Mouse (Mus musculus) mature B cell (primary cell): ENCODE results near the gene Bpifc.

Source experiments
- in situ Hi-C: fragments of 300-500 bp; cut with MboI; formaldehyde crosslinking; loops from 2 replicates; pipeline ENCODE4 v1.14.3; 2019

Gene Bpifc

DNA sequence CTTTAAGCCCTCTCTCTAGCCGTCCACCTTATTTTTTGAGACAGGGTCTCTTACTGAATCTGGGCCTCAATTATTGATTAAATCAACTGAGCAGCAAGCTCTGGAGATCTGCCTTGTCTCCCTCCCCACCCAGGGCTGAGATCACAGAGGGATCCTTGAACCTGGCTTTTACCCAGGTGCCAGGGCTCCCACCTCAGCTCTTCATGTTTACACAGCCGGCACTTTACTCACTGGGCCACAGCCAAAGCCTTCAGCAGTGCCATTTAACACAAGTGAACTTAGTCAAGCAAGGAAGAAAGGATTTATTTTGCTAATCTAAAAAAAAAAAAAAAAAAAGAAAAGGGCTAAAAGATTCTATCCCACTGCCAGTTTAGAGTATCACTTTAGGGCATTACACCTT, 57.3 kb downstream of the Bpifc start:
- in situ Hi-C loops = loop anchor here (25.0 kb wide), 1 partner anchor 508 kb away; no protein-coding TSS in a partner anchor

GRCm38 (mm10) chr10:85953401-85953800, 58.3 kb downstream of the Bpifc start:
- in situ Hi-C loops = loop anchor here (25.0 kb wide), 1 partner anchor 509 kb away; no protein-coding TSS in a partner anchor

- in situ Hi-C loops = loop anchor here (25.0 kb wide), 1 partner anchor 510 kb away; no protein-coding TSS in a partner anchor
Measured at GRCm38 (mm10) chr10:85951765-85952443, 59.8 kb downstream of the Bpifc start.

DNA sequence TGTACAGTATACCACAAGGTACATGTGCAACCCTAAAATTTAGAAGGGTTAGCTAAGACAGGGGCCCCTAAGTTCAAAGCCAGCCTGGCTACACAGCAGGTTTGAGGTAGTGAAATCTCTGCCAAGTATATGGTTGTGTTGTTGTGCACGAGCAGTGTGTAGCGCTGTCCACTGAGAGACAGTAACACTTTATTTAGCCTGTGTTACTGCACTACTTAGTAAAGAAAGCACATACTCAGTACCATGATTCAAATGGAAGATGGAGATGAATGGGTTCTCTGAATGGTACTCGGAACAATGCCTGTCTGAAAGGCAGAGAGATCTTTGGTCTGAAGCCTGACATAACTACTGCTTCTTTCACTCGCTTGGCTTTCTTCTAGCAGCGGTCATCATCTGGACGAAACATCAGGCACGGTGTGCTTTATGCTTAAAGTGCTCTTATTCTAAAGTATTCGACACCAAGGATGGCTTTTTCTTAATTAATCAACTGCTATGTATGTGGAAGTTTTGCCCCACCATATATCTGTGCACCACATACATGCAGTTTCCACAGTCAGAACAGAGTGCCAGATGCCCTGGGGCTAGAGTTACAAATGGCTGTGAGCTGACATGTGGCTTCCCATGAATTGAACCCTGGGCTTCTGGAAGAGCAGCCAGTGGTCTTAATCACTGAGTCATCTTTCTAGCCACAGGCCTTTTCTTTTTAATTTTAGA, 63.1 kb downstream of the Bpifc start:
- in situ Hi-C loops = no loop called here

DNA sequence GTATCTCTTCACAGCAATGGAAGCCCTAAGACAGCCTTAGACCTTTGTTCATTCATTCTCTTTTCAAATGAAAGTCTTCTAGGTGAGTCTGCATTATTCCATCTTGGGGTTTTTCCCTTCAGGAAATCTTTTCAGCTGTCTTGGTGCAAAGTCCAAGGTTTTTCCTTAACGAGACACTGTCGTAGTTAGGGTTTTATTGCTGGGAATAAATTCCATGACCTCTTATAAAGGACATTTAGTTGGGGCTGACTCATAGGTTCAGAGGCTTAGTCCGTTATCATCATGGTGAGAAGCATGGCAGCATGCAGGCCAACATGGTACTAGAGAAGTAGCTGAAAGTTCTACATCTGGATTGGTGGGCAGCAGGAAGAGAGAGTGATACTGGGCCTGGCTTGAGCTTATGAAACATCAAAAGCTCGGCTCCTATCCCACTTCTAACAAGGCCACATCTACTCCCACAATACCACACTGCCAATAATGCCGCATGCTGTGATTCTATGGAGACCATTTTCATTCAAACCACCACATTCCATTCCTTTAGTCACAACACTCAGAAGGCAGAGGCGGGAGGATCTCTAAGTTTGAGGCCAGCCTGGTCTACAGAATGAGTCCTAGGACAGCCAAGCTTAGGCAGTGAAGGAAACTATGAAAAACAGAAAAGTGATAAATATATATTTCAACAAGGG, 75.3 kb downstream of the Bpifc start:
- in situ Hi-C loops = no loop called here

DNA sequence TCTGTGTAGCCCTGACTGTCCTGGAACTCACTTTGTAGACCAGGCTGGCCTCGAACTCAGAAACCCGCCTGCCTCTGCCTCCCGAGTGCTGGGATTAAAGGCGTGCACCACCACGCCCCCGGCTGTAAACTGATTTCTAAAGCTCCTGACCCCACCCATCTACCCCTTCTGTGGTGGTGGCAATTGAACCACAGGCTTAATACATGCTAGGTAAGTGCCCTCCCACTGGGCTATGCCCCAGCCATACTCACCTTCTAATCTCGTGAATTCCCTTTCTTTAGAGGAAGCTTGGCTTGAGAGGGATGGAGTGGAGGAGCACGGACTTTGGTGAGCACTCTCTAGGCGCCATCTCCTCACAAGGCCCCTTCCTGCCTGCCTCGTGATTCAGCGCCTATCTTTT, 81.7 kb downstream of the Bpifc start:
- in situ Hi-C loops = no loop called here

GRCm38 (mm10) chr10:85929208-85929591, 82.5 kb downstream of the Bpifc start:
- in situ Hi-C loops = no loop called here

DNA sequence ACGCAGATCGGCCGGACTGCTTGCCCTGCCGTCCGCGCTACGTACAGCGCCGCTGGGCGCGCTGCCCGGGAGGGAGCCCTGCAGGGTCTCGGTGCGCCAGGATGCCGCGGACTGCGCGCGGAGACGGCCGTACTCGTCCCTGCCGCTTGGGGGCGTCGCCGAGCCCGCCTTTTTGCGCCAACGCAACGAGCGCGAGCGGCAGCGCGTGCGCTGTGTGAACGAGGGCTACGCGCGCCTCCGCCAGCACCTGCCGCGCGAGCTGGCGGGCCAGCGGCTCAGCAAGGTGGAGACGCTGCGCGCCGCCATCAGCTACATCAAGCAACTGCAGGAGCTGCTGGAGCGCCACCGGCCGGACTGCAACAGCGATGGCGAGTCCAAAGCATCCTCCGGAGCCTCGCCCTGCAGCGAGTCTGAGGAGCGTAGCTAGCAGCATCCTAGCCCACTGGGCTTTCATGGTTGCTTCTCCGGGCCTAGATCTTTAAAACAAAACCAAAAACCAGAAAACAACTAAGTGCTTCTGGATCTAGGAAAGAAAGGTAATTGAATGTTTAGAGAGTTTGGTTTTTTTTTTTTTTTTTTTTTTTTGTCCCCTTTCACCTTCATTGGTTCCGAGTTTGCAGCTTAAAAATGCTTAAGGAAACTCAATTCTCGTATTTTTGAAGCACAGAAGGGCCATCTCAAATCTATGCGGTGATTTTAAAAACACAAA, 83.0 kb downstream of the Bpifc start:
- in situ Hi-C loops = no loop called here

DNA sequence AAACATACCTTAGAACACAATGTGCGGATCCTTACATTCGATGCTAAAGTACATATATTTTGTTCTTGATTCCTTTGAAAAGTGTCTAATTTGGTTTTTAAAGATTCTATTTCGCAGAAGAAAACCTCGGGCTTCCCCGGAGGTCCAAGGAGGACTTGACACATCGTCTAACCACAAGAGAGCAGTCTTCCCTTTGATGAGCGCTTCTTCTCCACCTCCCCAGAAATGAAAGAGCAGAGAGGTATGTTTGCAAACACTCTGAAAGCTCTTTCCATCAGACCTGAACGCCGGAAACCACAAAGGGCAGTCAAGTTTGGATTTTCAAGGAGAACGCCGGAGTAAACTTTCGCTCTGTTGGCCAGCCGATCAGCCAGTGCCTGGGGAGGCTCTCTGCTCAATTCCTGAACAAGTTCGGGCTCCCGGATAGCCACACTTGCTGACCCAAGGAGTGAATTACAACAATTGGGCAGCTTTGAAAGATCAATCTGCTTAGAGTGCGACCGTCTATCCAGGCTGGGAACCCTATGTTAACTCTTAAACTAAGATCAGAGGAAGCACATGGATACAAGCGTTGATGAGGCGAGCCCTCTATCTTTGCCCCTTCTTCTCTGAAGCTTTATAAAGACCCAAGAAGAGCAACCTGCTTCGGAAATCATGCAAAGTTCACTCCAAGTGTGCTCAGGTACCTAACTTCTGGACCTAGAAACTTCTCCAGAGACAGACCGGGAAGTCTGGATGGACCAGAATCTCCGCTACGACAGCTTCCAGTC, 83.8 kb downstream of the Bpifc start, which contains the start of gene Ascl4:
Gene Ascl4 (plus strand): TSS at position 6 of the 770 bp plus-strand sequence.
- in situ Hi-C loops = no loop called here

DNA sequence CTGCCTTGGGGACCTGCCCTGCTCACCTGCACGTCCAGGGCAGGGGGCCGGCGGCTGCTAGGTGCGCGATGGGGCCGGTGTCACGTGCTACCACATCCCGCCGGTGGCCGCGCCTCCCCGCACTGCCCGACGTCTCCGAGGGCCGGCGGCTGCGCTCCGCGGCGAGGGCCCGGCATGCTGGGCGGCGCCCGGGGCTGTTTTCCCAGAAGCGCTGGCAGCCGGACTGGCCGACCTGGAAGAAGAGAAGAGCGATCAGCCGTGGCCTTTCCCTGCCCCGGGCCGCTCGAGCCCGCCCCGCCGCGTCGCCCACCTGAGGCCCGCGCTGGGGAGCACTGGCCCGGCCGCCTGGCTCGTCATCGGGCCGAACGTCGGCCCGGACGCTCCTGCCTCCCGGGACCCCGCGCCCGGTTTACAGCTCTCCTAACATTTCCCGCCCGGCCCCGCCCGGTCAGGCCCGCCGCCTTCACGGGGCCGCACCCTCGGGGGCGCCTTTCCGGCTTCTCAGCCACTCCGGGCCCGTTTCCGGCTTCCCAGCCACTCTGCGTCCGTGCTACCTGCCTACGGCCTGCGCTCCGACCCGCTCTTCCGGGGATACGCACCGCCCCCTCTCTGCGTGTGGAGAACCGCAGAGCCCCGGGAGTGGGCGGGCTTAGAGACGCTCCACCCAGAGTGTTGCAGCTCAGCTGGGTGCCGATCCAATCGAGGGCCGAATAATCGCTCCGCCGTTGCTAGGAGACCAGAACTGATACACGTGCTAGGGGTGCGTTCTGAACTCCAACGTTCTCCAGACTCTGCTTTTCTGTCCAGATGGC, 95.0 kb downstream of the Bpifc start, which contains the start of gene Prdm4:
Gene Prdm4 (minus strand): TSS at position 645 of the 812 bp plus-strand sequence.
- in situ Hi-C loops = no loop called here
